In the genomic region with DNA sequence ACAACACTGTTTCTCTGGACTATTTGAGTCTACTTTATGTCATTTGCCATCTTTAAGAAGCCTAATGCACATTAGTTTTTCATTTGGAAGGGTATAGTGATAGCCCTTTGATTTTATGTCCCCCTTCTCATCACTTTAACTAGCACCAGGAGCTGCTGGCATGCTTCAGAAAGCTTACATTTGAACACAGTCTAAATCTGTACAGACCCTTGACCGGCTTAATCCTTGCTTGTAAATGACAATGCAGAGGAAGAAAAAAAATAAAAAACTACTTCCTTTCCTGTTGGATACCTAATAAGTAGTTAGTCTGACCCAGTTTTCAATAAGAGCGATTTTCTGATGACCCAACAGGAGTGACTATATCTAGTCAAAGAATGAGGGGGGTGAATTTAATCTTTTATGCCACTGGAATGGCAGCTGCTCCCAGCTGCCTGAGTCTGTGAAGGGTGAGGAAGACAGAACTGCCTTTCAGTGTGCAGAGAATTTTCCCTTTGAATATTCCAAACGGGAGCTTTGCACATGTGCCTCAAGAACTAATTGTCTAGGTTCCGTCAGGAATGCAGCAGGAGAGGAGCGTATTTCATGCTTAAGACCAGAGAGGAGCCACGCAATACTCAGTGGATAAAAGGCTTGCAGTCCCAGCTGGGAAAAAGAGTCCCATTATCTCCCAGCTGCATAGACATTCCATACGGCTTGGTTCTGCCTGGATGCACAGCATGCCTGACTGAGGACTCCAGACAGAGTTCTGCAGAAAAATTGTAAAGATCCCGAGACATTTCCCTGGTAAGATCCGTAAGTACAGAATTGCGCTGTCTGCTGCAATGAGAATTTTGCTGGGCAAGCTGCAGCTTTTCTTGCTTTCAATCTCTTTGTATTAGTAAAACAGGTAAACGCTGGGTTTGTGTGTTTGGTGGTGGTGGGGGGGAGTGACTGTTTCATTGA, we compare ENCODE assay signal across 8 mouse cellular contexts. TPM values are rescaled to one million over a fixed set of nuclear protein-coding genes. Genes with fewer than 3 reads are reported as not detected.
DNase-seq lines count a peak whose midpoint lies in the region; ATAC-seq and TF ChIP-seq lines count a peak whose summit lies in the region.

A gene (plus strand): TSS at position 301 of the 942 bp plus-strand sequence.

- DNase-seq in limb, embryonic 10.5 days (ENCODE audit: low spot score), result no peak
- peak; percentile 12 for DNase-seq in left cerebral cortex, adult 11 months (ENCODE audit: low spot score)
- no peak for DNase-seq in spleen, postnatal 10 days (ENCODE audit: low spot score in 2 of 2)
- no peak for DNase-seq in heart, postnatal 4 days
- no peak for DNase-seq in thymus, postnatal 25 days

- no peaks in the 10 kb centered on the region for H3K9me3 ChIP-seq in limb, embryonic 13.5 days
- no peaks in the 10 kb centered on the region for H3K9me3 ChIP-seq in limb, embryonic 10.5 days (replicated peaks)
- no peaks in the 10 kb centered on the region for H3K9me3 ChIP-seq in forebrain, embryonic 16.5 days (ENCODE audit: control insufficient read depth, low read length)

- no peaks in the 10 kb centered on the region for H3K27me3 ChIP-seq in limb, embryonic 13.5 days
- H3K27me3 ChIP-seq in limb, embryonic 10.5 days (ENCODE audit: low read depth, poor library complexity, severe bottlenecking), result no peaks in the 10 kb centered on the region
- H3K27me3 ChIP-seq in forebrain, embryonic 16.5 days (replicated peaks; ENCODE audit: control insufficient read depth, insufficient read depth, low read length), result no peaks in the 10 kb centered on the region

- H3K4me3 ChIP-seq in limb, embryonic 13.5 days, result no peak within 1 kb of the TSS
- no peak within 1 kb of the TSS for H3K4me3 ChIP-seq in limb, embryonic 10.5 days
- peak within 1 kb of the TSS; percentile 38 for H3K4me3 ChIP-seq in forebrain, embryonic 16.5 days (replicated peaks; ENCODE audit: low read length)
- H3K4me3 ChIP-seq in olfactory bulb, adult 2 months (ENCODE audit: insufficient read depth, low read depth, low read length), result peak within 1 kb of the TSS; percentile 25

- no peak for TF ChIP-seq CTCF in olfactory bulb, adult 2 months (IDR thresholded peaks at IDR 0.05; ENCODE audit: insufficient read depth, low read depth, low read length)

- TF ChIP-seq POLR2A in olfactory bulb, adult 2 months (IDR thresholded peaks at IDR 0.05; ENCODE audit: insufficient read depth, low read depth, low read length), result no peak

- 43% methylated on average over 11 of the region's 11 CpGs for WGBS in limb, embryonic 13.5 days
- 74% methylated on average over 11 of the region's 11 CpGs for WGBS in limb, embryonic 10.5 days
- 6% methylated on average over 11 of the region's 11 CpGs for WGBS in forebrain, embryonic 16.5 days
- WGBS in olfactory bulb, adult 2 months, result 11% methylated on average over 11 of the region's 11 CpGs

- H3K4me1 ChIP-seq in limb, embryonic 13.5 days, result no peaks in the 10 kb centered on the region
- H3K4me1 ChIP-seq in limb, embryonic 10.5 days, result peaks cover 4% of the 10 kb centered on the region; the same call in 1 of the 2 replicates
- H3K4me1 ChIP-seq in forebrain, embryonic 16.5 days (replicated peaks; ENCODE audit: control insufficient read depth, insufficient read depth, low read length), result 0 out of 2 replicates have a peak, but pooled peaks cover 3% of the 10 kb centered on the region
- H3K4me1 ChIP-seq in olfactory bulb, adult 2 months (ENCODE audit: control insufficient read depth, insufficient read depth, low read length), result no peaks in the 10 kb centered on the region

- H3K27ac ChIP-seq in limb, embryonic 13.5 days, result no peak within 1 kb of the TSS
- H3K27ac ChIP-seq in limb, embryonic 10.5 days, result no peak within 1 kb of the TSS
- H3K27ac ChIP-seq in forebrain, embryonic 16.5 days (ENCODE audit: low read length), result peak within 1 kb of the TSS; percentile 29; the same call in 1 of the 2 replicates
- no peak within 1 kb of the TSS for H3K27ac ChIP-seq in olfactory bulb, adult 2 months (ENCODE audit: insufficient read depth, low read depth, low read length)

- H3K4me2 ChIP-seq in limb, embryonic 13.5 days (replicated peaks), result peak within 1 kb of the TSS; percentile 32
- H3K4me2 ChIP-seq in forebrain, embryonic 16.5 days (ENCODE audit: low read length), result peak within 1 kb of the TSS; percentile 45

- ATAC-seq in limb, embryonic 13.5 days (ENCODE audit: low FRiP score, low read depth), result peak; percentile 40; the same call in 1 of the 2 replicates
- peak; percentile 90 for ATAC-seq in forebrain, embryonic 16.5 days

- no peaks in the 10 kb centered on the region for H3K36me3 ChIP-seq in limb, embryonic 13.5 days
- no peaks in the 10 kb centered on the region for H3K36me3 ChIP-seq in limb, embryonic 10.5 days
- H3K36me3 ChIP-seq in forebrain, embryonic 16.5 days (ENCODE audit: control insufficient read depth, insufficient read depth), result no peaks in the 10 kb centered on the region

- H3K9ac ChIP-seq in limb, embryonic 13.5 days, result no peak within 1 kb of the TSS
- peak within 1 kb of the TSS; percentile 40 for H3K9ac ChIP-seq in forebrain, embryonic 16.5 days (replicated peaks; ENCODE audit: low read depth, low read length)

RNA-seq across cellular contexts. Expression of the gene that starts here (rescaled TPM):
- polyA plus RNA-seq in limb, embryonic 13.5 days (2015; fragmentation: Nextera tagmentation; extraction: Ambion mirVana), result 0.43 and 0.45 TPM in 2 replicates
- polyA plus RNA-seq in limb, embryonic 10.5 days (2016; fragmentation: Nextera tagmentation; extraction: Ambion mirVana), result 0.14 TPM in 1 of 2 replicates, not detected in the other
- polyA plus RNA-seq in forebrain, embryonic 16.5 days (2015; fragmentation: Nextera tagmentation; extraction: Ambion mirVana), result 4.8 and 8.9 TPM in 2 replicates
- not detected in 2 replicates for polyA plus RNA-seq in olfactory bulb, adult 2 months (2012; ENCODE audit: insufficient read depth, insufficient read length, low replicate concordance, missing spikeins)
- total RNA-seq in heart, postnatal 4 days (2021), result not detected

Comparison
In these comparisons a context has a peak if more than half of its experiments do, and no peak if none do; other contexts are left out.
1. Peak in ATAC-seq and H3K4me2 ChIP-seq in limb, embryonic 13.5 days; RNA of the gene not detected or under 1 TPM.
2. H3K4me3 ChIP-seq: peak in forebrain, embryonic 16.5 days (single experiment) and olfactory bulb, adult 2 months (single experiment); none in limb, embryonic 13.5 days (single experiment) and limb, embryonic 10.5 days (single experiment).